Mouse (Mus musculus) MEL (cell line): ENCODE measurements around the gene Dnah6.

Experiments
- CHD1 ChIP-seq: IDR thresholded peaks from 2 replicates; pipeline ENCODE4 v1.6.1; 2012; ENCODE audit warnings: low read depth, mild to moderate bottlenecking, inconsistent platforms, low read length, improper control_type of control experiment
- CTCF ChIP-seq, 3 experiments: IDR thresholded peaks in 2 of 3; conservative IDR thresholded peaks in 1 of 3; 2 replicates each; pipeline ENCODE4 v1.5.1; 2011 to 2012; ENCODE audit warnings: low read length in 3 of 3, low read depth in 2 of 3, mild to moderate bottlenecking in 2 of 3, improper control_type of control experiment in 1 of 3, inconsistent platforms in 1 of 3, mixed read lengths in 1 of 3, moderate library complexity in 1 of 3; ENCODE audit not compliant: control insufficient read depth in 1 of 3, insufficient read depth in 1 of 3, poor library complexity in 1 of 3, severe bottlenecking in 1 of 3
- MEF2A ChIP-seq: IDR thresholded peaks from 2 replicates; pipeline ENCODE4 v1.6.1; 2014; ENCODE audit warnings: low read depth, mild to moderate bottlenecking, inconsistent platforms, low read length, improper control_type of control experiment; ENCODE audit not compliant: poor library complexity, insufficient replicate concordance, severe bottlenecking; ENCODE audit errors: extremely low read depth
- NELFE ChIP-seq: IDR thresholded peaks from 2 replicates; pipeline ENCODE4 v1.6.1; 2011; ENCODE audit warnings: low read depth, low read length, improper control_type of control experiment

DNA sequence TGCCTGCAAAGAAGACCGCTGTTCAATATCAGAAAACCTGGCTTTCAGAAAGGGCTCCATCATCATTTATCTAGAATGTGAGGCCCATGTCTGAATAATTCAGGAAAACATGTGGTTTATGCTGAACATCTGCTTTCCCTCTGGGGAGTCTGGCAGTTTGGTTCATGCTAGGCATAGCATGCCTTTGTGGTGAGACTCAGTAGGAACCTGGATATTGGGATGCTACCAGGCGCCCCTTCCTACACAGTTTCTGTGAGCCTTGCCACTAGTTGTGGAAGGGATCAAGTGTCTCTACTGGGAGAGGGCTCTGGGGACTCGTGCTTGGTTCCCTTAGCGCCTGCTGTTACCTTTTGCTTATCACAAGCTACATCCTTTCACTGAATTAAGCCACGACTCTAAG is 37.2 kb downstream of the Dnah6 start:
- TF ChIP-seq CHD1, result no peak
- TF ChIP-seq MEF2A, result no peak
- TF ChIP-seq NELFE, result no peak
- TF ChIP-seq CTCF (IDR thresholded peaks at IDR 0.05 in 2 of 3, conservative IDR thresholded peaks at IDR 0.05 in 1 of 3; ENCODE audit: control insufficient read depth in 1 of 3, insufficient read depth in 1 of 3, low read depth in 2 of 3, low read length in 3 of 3, poor library complexity in 1 of 3, severe bottlenecking in 1 of 3), result no peak
